Mouse (Mus musculus): ENCODE results near the gene Rbpms2. TPM values are rescaled to one million over a fixed set of nuclear protein-coding genes. Genes with fewer than 3 reads are reported as not detected.

Rbpms2 gene
- polyA plus RNA-seq, 1 experiment: 18.4 TPM

GRCm38 (mm10) chr9:65672996-65673395 is 43.5 kb downstream of the Rbpms2 start:
- 80% methylated on average over 11 of the region's 11 CpGs for WGBS
- no peak for TF ChIP-seq POLR2A (IDR thresholded peaks at IDR 0.05; ENCODE audit: low read depth, low read length)
- TF ChIP-seq CTCF (IDR thresholded peaks at IDR 0.05; ENCODE audit: extremely low read depth, insufficient read length, insufficient replicate concordance, low read depth, low read length): no peak
- no peaks in the 10 kb centered on the region for H3K27me3 ChIP-seq (ENCODE audit: control insufficient read depth, insufficient read depth, low read length)
- H3K4me1 ChIP-seq (ENCODE audit: control insufficient read depth, insufficient read depth, insufficient read length, low read length): peaks cover 10% of the 10 kb centered on the region; the same call in 1 of the 2 replicates
- peak overlapping the region; percentile 54; the same call in 1 of the 2 replicates for H3K27ac ChIP-seq (ENCODE audit: insufficient read depth, low read depth, low read length)
- no peaks in the 10 kb centered on the region for H3K36me3 ChIP-seq (ENCODE audit: control insufficient read depth, insufficient read depth, low read length)
- no peak overlapping the region for H3K4me3 ChIP-seq (ENCODE audit: low read depth, low read length)

- no peaks in the 10 kb centered on the region for H3K36me3 ChIP-seq (ENCODE audit: control insufficient read depth, insufficient read depth, low read length)
- no peak for TF ChIP-seq POLR2A (IDR thresholded peaks at IDR 0.05; ENCODE audit: low read depth, low read length)
- no peak for TF ChIP-seq CTCF (IDR thresholded peaks at IDR 0.05; ENCODE audit: extremely low read depth, insufficient read length, insufficient replicate concordance, low read depth, low read length)
- H3K4me1 ChIP-seq (ENCODE audit: control insufficient read depth, insufficient read depth, insufficient read length, low read length): peaks cover 13% of the 10 kb centered on the region; the same call in 1 of the 2 replicates
- peak overlapping the region; percentile 77 for H3K4me3 ChIP-seq (ENCODE audit: low read depth, low read length)
- H3K27ac ChIP-seq (ENCODE audit: insufficient read depth, low read depth, low read length): no peak overlapping the region; the same call in 1 of the 2 replicates
- WGBS: 36% methylated on average over 8 of the region's 8 CpGs
- H3K27me3 ChIP-seq (ENCODE audit: control insufficient read depth, insufficient read depth, low read length): no peaks in the 10 kb centered on the region
Measured at GRCm38 (mm10) chr9:65675461-65676357, 46.3 kb downstream of the Rbpms2 start.

- 2% methylated on average over 51 of the region's 51 CpGs for WGBS
Measured at GRCm38 (mm10) chr9:65676358-65677118, 47.1 kb downstream of the Rbpms2 start.

GRCm38 (mm10) chr9:65677119-65677462 is 47.6 kb downstream of the Rbpms2 start:
- Histone ChIP-seq H3K4me1 (ENCODE audit: control insufficient read depth, insufficient read depth, insufficient read length, low read length) (peaks cover 6% of the 10 kb centered on the region; the same call in 1 of the 2 replicates), H3K27me3 (ENCODE audit: control insufficient read depth, insufficient read depth, low read length) (no peaks in the 10 kb centered on the region), H3K4me3 (ENCODE audit: low read depth, low read length) (peak overlapping the region; percentile 77), H3K27ac (ENCODE audit: insufficient read depth, low read depth, low read length) (no peak overlapping the region), H3K36me3 (ENCODE audit: control insufficient read depth, insufficient read depth, low read length) (no peaks in the 10 kb centered on the region)
- TF ChIP-seq POLR2A (IDR thresholded peaks at IDR 0.05; ENCODE audit: low read depth, low read length) (no peak), CTCF (IDR thresholded peaks at IDR 0.05; ENCODE audit: extremely low read depth, insufficient read length, insufficient replicate concordance, low read depth, low read length) (no peak)
- WGBS: 22% methylated on average over 3 of the region's 3 CpGs

More at GRCm38 (mm10) chr9:65676358-65677118, 47.1 kb downstream of the Rbpms2 start:
- Histone ChIP-seq H3K4me1 (ENCODE audit: control insufficient read depth, insufficient read depth, insufficient read length, low read length) (peaks cover 10% of the 10 kb centered on the region; the same call in 1 of the 2 replicates), H3K27me3 (ENCODE audit: control insufficient read depth, insufficient read depth, low read length) (no peaks in the 10 kb centered on the region), H3K36me3 (ENCODE audit: control insufficient read depth, insufficient read depth, low read length) (no peaks in the 10 kb centered on the region), H3K27ac (ENCODE audit: insufficient read depth, low read depth, low read length) (no peak overlapping the region), H3K4me3 (ENCODE audit: low read depth, low read length) (peak overlapping the region; percentile 77)
- TF ChIP-seq CTCF (IDR thresholded peaks at IDR 0.05; ENCODE audit: extremely low read depth, insufficient read length, insufficient replicate concordance, low read depth, low read length) (no peak), POLR2A (IDR thresholded peaks at IDR 0.05; ENCODE audit: low read depth, low read length) (peak; percentile 62; the same call in 1 of the 2 replicates)

- Histone ChIP-seq H3K4me1 (ENCODE audit: control insufficient read depth, insufficient read depth, insufficient read length, low read length) (peaks cover 6% of the 10 kb centered on the region; the same call in 1 of the 2 replicates), H3K27me3 (ENCODE audit: control insufficient read depth, insufficient read depth, low read length) (no peaks in the 10 kb centered on the region), H3K4me3 (ENCODE audit: low read depth, low read length) (peak overlapping the region; percentile 7; the same call in 1 of the 2 replicates), H3K27ac (ENCODE audit: insufficient read depth, low read depth, low read length) (peak overlapping the region; percentile 2; the same call in 1 of the 2 replicates), H3K36me3 (ENCODE audit: control insufficient read depth, insufficient read depth, low read length) (no peaks in the 10 kb centered on the region)
- no peak for TF ChIP-seq POLR2A (IDR thresholded peaks at IDR 0.05; ENCODE audit: low read depth, low read length)
- 30% methylated on average over 5 of the region's 5 CpGs for WGBS
Measured at GRCm38 (mm10) chr9:65679181-65679761, 49.8 kb downstream of the Rbpms2 start.

GRCm38 (mm10) chr9:65680938-65681633 is 51.6 kb downstream of the Rbpms2 start:
- Histone ChIP-seq H3K27ac (ENCODE audit: insufficient read depth, low read depth, low read length) (peak overlapping the region; percentile 53), H3K4me1 (ENCODE audit: control insufficient read depth, insufficient read depth, insufficient read length, low read length) (peaks cover 6% of the 10 kb centered on the region; the same call in 1 of the 2 replicates), H3K4me3 (ENCODE audit: low read depth, low read length) (no peak overlapping the region), H3K36me3 (ENCODE audit: control insufficient read depth, insufficient read depth, low read length) (no peaks in the 10 kb centered on the region), H3K27me3 (ENCODE audit: control insufficient read depth, insufficient read depth, low read length) (no peaks in the 10 kb centered on the region)
- TF ChIP-seq CTCF (IDR thresholded peaks at IDR 0.05; ENCODE audit: extremely low read depth, insufficient read length, insufficient replicate concordance, low read depth, low read length) (no peak), POLR2A (IDR thresholded peaks at IDR 0.05; ENCODE audit: low read depth, low read length) (no peak)
- 70% methylated on average over 4 of the region's 4 CpGs for WGBS

Measured in small intestine, adult 2 months (tissue).